Mouse (Mus musculus) intestine, postnatal 0 days (tissue): ENCODE measurements at regions not wholly inside any gene's neighbourhood (a gene's known extent, or its start where the extent isn't known, plus 50 kb on each side); places are given as distances from the start of the nearest gene placed in this dataset.
A peak's percentile ranks its signal among the peaks of the same experiment; 100 is the strongest.

Experiments used
- ATAC-seq: fragments of 200-750 bp; cut with Nextera tagmentation; 2 replicates; pipeline ENCODE4 v1.8.0; 2017; ENCODE audit warnings: mild to moderate bottlenecking, moderate TSS enrichment, moderate library complexity
- H3K27ac ChIP-seq: fragments of 300-500 bp; sonication (generic); 2 replicates; pipeline ENCODE4 v1.5.1; 2014; ENCODE audit warnings: mild to moderate bottlenecking, low read depth, low read length, moderate library complexity
- H3K27me3 ChIP-seq: fragments of 300-500 bp; sonication (generic); replicated peaks from 2 replicates; pipeline ENCODE4 v1.6.1; 2014; ENCODE audit warnings: low read length, mixed read lengths; ENCODE audit not compliant: control insufficient read depth, insufficient read depth
- H3K36me3 ChIP-seq: fragments of 300-500 bp; sonication (generic); 2 replicates; pipeline ENCODE4 v1.6.1; 2014; ENCODE audit warnings: mild to moderate bottlenecking, moderate library complexity; ENCODE audit not compliant: control insufficient read depth, insufficient read depth
- H3K4me1 ChIP-seq: fragments of 300-500 bp; sonication (generic); replicated peaks from 2 replicates; pipeline ENCODE4 v1.6.1; 2014; ENCODE audit warnings: antibody characterized with exemption, low read length, mixed read lengths; ENCODE audit not compliant: control insufficient read depth, insufficient read depth
- H3K4me2 ChIP-seq: fragments of 300-500 bp; sonication (generic); replicated peaks from 2 replicates; pipeline ENCODE4 v1.6.1; 2014; ENCODE audit warnings: low read depth, mild to moderate bottlenecking, moderate library complexity
- H3K4me3 ChIP-seq: fragments of 300-500 bp; sonication (generic); 2 replicates; pipeline ENCODE4 v1.5.1; 2014; ENCODE audit warnings: low read depth, low read length
- H3K9ac ChIP-seq: fragments of 300-500 bp; sonication (generic); 2 replicates; pipeline ENCODE4 v1.6.1; 2014; ENCODE audit warnings: mild to moderate bottlenecking, low read depth, low read length
- H3K9me3 ChIP-seq: fragments of 300-500 bp; sonication (generic); 2 replicates; pipeline ENCODE4 v1.6.1; 2016; ENCODE audit warnings: mixed run types; ENCODE audit not compliant: control insufficient read depth
- CTCF ChIP-seq: sonication (generic); IDR thresholded peaks from 2 replicates; pipeline ENCODE4 v1.5.1; 2016; ENCODE audit warnings: low read depth, mild to moderate bottlenecking, control low read depth, antibody characterized with exemption, moderate library complexity
- WGBS: fragments of 180-500 bp; shearing (Covaris S2); extraction: QIAGEN DNeasy Blood & Tissue Kit; methylation state at CpG from one replicate; pipeline ENCODE4 v1.1.7; 2014; 5-methylcytosine and 5-hydroxymethylcytosine counted together

DNA sequence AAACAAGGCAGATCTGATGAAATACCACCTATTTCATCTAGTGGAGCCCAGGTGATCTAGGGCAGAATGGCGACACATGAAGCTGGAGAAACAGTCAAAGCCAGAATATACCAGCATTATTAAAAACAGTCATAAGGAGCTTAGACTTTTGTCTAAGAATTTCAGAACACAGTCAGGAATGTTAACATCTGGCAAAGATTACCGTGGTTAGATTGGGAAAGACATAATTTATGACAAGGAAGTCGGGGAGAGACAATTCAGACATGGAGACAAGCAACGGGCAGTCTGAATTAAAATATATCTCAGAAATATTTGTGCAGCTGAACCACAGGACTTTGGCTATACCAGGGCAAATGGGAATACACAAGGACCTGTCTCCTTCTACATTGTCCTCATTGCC is 310.8 kb upstream of the Actbl2 start:
- TF ChIP-seq CTCF = no peak
- no peaks in the 10 kb centered on the region for H3K27me3 ChIP-seq
- no peak overlapping the region for H3K27ac ChIP-seq
- no peak overlapping the region for H3K9ac ChIP-seq
- H3K4me3 ChIP-seq = no peak overlapping the region
- no peaks in the 10 kb centered on the region for H3K9me3 ChIP-seq
- no peak overlapping the region for H3K4me2 ChIP-seq
- no peaks in the 10 kb centered on the region for H3K36me3 ChIP-seq
- ATAC-seq = no peak
- no peaks in the 10 kb centered on the region for H3K4me1 ChIP-seq
- 53% methylated on average over 4 of the region's 4 CpGs for WGBS

GRCm38 (mm10) chr13:110944683-110945082 is 310.1 kb upstream of the Actbl2 start:
- H3K9me3 ChIP-seq = no peaks in the 10 kb centered on the region
- no peak for TF ChIP-seq CTCF
- no peak overlapping the region for H3K4me3 ChIP-seq
- no peak overlapping the region for H3K4me2 ChIP-seq
- H3K27ac ChIP-seq = no peak overlapping the region
- H3K36me3 ChIP-seq = no peaks in the 10 kb centered on the region
- H3K27me3 ChIP-seq = no peaks in the 10 kb centered on the region
- no peak for ATAC-seq
- H3K4me1 ChIP-seq = no peaks in the 10 kb centered on the region
- 77% methylated on average over 5 of the region's 5 CpGs for WGBS
- H3K9ac ChIP-seq = no peak overlapping the region

GRCm38 (mm10) chr13:110960212-110960611 is 294.6 kb upstream of the Actbl2 start:
- H3K36me3 ChIP-seq = no peaks in the 10 kb centered on the region
- 29% methylated on average over 5 of the region's 5 CpGs for WGBS
- H3K9ac ChIP-seq = no peak overlapping the region
- TF ChIP-seq CTCF = no peak
- no peaks in the 10 kb centered on the region for H3K27me3 ChIP-seq
- peaks cover 7% of the 10 kb centered on the region; the same call in 1 of the 2 replicates for H3K9me3 ChIP-seq
- H3K4me1 ChIP-seq = no peaks in the 10 kb centered on the region
- no peak for ATAC-seq
- H3K4me2 ChIP-seq = no peak overlapping the region
- no peak overlapping the region for H3K4me3 ChIP-seq
- H3K27ac ChIP-seq = no peak overlapping the region

- no peak overlapping the region for H3K9ac ChIP-seq
- H3K4me2 ChIP-seq = no peak overlapping the region
- H3K9me3 ChIP-seq = no peaks in the 10 kb centered on the region
- no peaks in the 10 kb centered on the region for H3K4me1 ChIP-seq
- no peak overlapping the region for H3K27ac ChIP-seq
- no peaks in the 10 kb centered on the region for H3K36me3 ChIP-seq
- WGBS = 21% methylated on average over 8 of the region's 8 CpGs
- no peak overlapping the region for H3K4me3 ChIP-seq
- TF ChIP-seq CTCF = no peak
- H3K27me3 ChIP-seq = no peaks in the 10 kb centered on the region
- ATAC-seq = no peak
Measured at GRCm38 (mm10) chr13:110967109-110967508, 287.7 kb upstream of the Actbl2 start.

- no peaks in the 10 kb centered on the region for H3K4me1 ChIP-seq
- H3K27me3 ChIP-seq = no peaks in the 10 kb centered on the region
- peak; percentile 79 for ATAC-seq
- no peaks in the 10 kb centered on the region for H3K36me3 ChIP-seq
- 43% methylated on average over 5 of the region's 5 CpGs for whole genome bisulfite sequencing
- no peaks in the 10 kb centered on the region for H3K9me3 ChIP-seq
- no peak overlapping the region for H3K27ac ChIP-seq
- peak; percentile 85 for TF ChIP-seq CTCF
- H3K4me2 ChIP-seq = no peak overlapping the region
- H3K4me3 ChIP-seq = no peak overlapping the region
- H3K9ac ChIP-seq = no peak overlapping the region
Measured at GRCm38 (mm10) chr13:110967626-110968506, 286.9 kb upstream of the Actbl2 start.

DNA sequence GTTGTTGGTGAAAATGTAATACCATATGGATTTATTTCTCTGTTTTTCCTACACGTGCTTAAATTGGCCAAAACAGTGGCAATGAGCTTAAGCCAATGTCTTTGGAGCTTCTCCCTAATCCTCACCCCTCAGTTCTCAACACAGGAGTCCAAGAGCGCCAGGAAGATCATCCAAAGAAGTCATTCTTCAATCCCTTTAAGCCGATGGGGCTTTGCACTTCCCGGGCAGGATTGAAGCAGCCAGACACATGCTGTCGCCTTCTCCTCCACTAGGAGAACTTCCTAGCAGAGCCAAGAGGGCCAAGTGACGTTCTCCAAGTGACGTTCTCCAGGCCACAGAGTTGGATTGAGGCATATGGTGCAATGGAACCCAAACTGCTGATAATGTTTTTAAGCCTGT is 286.3 kb upstream of the Actbl2 start:
- Histone ChIP-seq H3K27me3 (no peaks in the 10 kb centered on the region), H3K9ac (no peak overlapping the region), H3K4me1 (no peaks in the 10 kb centered on the region), H3K27ac (no peak overlapping the region), H3K4me2 (no peak overlapping the region), H3K9me3 (no peaks in the 10 kb centered on the region), H3K4me3 (no peak overlapping the region), H3K36me3 (no peaks in the 10 kb centered on the region)
- 55% methylated on average over 7 of the region's 7 CpGs for WGBS
- no peak for ATAC-seq
- TF ChIP-seq CTCF = peak; percentile 37
